Mouse (Mus musculus) midbrain, embryonic 11.5 days (tissue): ENCODE measurements around the gene Pth. TPM values are rescaled to one million over a fixed set of nuclear protein-coding genes. Genes with fewer than 3 reads are reported as not detected.

Experiments used
- ATAC-seq: fragments of 200-750 bp; cut with Nextera tagmentation; 2 replicates; pipeline ENCODE4 v1.8.0; 2017; ENCODE audit warnings: moderate TSS enrichment, moderate library complexity; ENCODE audit not compliant: low FRiP score
- DNase-seq: peaks from one replicate; pipeline ENCODE4 v3.0.0; 2015; ENCODE audit warnings: low spot score; ENCODE audit errors: missing footprints
- H3K27ac ChIP-seq: fragments of 300-500 bp; sonication (generic); 2 replicates; pipeline ENCODE4 v1.5.1; 2014; ENCODE audit warnings: low read depth, low read length
- H3K27me3 ChIP-seq: fragments of 300-500 bp; sonication (generic); 2 replicates; pipeline ENCODE4 v1.6.1; 2014; ENCODE audit warnings: mild to moderate bottlenecking, low read length, moderate library complexity, mixed read lengths; ENCODE audit not compliant: control insufficient read depth, insufficient read depth
- H3K36me3 ChIP-seq: fragments of 300-500 bp; sonication (generic); 2 replicates; pipeline ENCODE4 v1.6.1; 2014; ENCODE audit warnings: mild to moderate bottlenecking, low read length, moderate library complexity, mixed read lengths; ENCODE audit not compliant: control insufficient read depth, insufficient read depth
- H3K4me1 ChIP-seq: fragments of 300-500 bp; sonication (generic); 2 replicates; pipeline ENCODE4 v1.6.1; 2014; ENCODE audit warnings: low read length; ENCODE audit not compliant: control insufficient read depth, insufficient read depth
- H3K4me2 ChIP-seq: fragments of 300-500 bp; sonication (generic); 2 replicates; pipeline ENCODE4 v1.6.1; 2014; ENCODE audit warnings: mild to moderate bottlenecking, moderate library complexity
- H3K4me3 ChIP-seq: fragments of 300-500 bp; sonication (generic); 2 replicates; pipeline ENCODE4 v1.5.1; 2014; ENCODE audit warnings: low read depth, low read length
- H3K9ac ChIP-seq: fragments of 300-500 bp; sonication (generic); 2 replicates; pipeline ENCODE4 v1.6.1; 2014; ENCODE audit warnings: low read length
- H3K9me3 ChIP-seq: fragments of 300-500 bp; sonication (generic); 2 replicates; pipeline ENCODE4 v1.6.1; 2016; ENCODE audit warnings: low read length; ENCODE audit not compliant: control insufficient read depth
- WGBS: fragments of 180-500 bp; shearing (Covaris S2); extraction: QIAGEN DNeasy Blood & Tissue Kit; methylation state at CpG from one replicate; pipeline ENCODE4 v1.1.7; 2014; 5-methylcytosine and 5-hydroxymethylcytosine counted together
- polyA plus RNA-seq: library from polyadenylated mRNA; unstranded; fragments of >200 nt; fragmentation: Nextera tagmentation; extraction: Ambion mirVana; gene quantifications from 2 replicates; pipeline ENCODE4 v1.2.1, GENCODE M21; 2014

The Pth gene
- not detected in 2 replicates for polyA plus RNA-seq

DNA sequence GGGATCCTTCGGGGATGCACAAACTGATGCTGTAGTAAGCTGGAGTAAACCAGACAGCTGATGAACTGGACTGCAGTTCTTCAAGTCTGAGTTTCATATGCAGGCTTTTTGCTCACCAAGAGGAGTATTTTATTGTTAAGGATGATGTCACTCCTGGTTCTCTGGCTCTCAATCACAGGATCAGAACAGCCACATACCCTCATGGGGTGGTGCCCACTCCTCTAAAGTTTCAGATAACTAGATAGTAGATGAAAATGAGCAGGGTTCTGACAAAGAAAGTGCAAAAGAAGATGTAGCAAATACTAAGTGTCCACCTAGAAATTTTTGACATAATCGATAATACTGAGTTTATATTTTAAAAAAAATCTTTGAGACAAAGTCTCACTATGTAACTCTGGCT, at the start of gene Pth:
Gene Pth (minus strand): TSS at position 101 of the 400 bp plus-strand sequence.
- WGBS = 91% methylated on average over 2 of the region's 2 CpGs
- ATAC-seq = no peak
- no peaks in the 10 kb centered on the region for H3K4me1 ChIP-seq

DNA sequence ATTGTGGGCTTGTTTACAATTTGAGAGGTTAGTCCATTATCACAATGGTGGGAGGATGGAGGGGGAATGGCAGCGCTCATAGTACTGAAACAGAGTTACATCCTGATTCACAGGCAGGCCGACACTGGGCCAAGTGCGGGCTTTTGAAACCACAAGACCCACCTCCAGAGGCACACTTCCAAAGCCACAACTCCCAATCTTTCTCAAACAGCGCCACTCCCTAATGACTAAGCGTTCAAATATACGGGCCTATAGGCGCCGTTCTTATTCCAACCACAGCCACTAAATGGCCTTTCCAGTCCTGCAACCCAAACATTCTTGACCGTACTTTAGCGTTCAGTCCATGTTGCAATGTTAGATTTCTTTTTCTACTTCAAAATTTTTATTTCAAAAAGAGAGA, 47.9 kb upstream of the Pth start:
- Histone ChIP-seq H3K27ac (no peak overlapping the region), H3K4me2 (no peak overlapping the region), H3K4me3 (no peak overlapping the region), H3K4me1 (no peaks in the 10 kb centered on the region), H3K27me3 (no peaks in the 10 kb centered on the region), H3K9ac (no peak overlapping the region), H3K36me3 (no peaks in the 10 kb centered on the region), H3K9me3 (no peaks in the 10 kb centered on the region)
- WGBS = 88% methylated on average over 10 of the region's 10 CpGs
- no peak for DNase-seq
- ATAC-seq = no peak

More for the DNA sequence above, at the start of gene Pth:
- Histone ChIP-seq H3K27me3 (no peaks in the 10 kb centered on the region), H3K4me2 (no peak within 1 kb of the TSS), H3K9ac (no peak within 1 kb of the TSS), H3K36me3 (no peaks in the 10 kb centered on the region), H3K27ac (no peak within 1 kb of the TSS), H3K4me3 (no peak within 1 kb of the TSS), H3K9me3 (no peaks in the 10 kb centered on the region)
- no peak for DNase-seq

DNA sequence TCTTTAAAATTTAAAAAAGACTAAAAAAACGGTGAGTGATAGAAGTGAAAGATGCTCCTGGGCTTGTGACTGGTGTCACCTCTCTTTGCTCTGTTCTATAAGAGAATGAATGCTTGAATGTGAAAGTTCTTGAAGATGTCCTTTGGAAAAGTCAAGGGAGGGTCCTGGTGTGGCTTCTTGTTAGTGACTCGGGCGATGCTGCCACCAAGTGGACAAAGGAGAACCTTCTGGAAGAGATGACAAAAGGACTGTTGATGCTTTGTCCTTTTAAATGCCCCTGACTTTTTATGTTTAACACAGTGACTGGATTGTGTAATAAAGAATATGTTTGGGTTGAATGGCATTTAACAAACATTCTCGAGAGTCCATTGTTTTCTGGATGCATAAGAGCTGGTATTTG, 45.9 kb upstream of the Pth start:
- ATAC-seq = no peak
- Histone ChIP-seq H3K27me3 (no peaks in the 10 kb centered on the region), H3K4me1 (no peaks in the 10 kb centered on the region), H3K9me3 (no peaks in the 10 kb centered on the region), H3K36me3 (no peaks in the 10 kb centered on the region), H3K9ac (no peak overlapping the region), H3K27ac (no peak overlapping the region), H3K4me3 (no peak overlapping the region), H3K4me2 (no peak overlapping the region)
- WGBS = 24% methylated on average over 4 of the region's 4 CpGs
- DNase-seq = peak; percentile 82

DNA sequence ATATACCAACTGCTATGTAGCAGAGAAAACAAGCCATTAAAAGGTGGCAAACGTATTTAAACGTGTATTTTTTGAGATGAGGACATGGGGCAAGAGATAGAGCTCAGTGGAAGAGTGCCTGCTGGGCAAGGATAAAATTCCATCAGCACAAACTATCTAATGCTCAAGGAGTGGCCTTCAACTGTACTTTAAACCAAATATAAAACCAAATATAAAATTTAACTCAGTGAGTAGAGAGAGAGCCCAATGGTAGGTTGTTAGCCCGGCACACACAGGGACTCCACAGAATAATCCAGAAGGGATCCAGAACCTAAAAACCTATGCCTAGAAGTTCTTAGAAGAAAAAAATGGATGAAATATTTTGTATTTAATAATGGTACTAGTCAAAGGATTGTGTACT, 45.1 kb upstream of the Pth start:
- H3K27ac ChIP-seq = no peak overlapping the region
- no peaks in the 10 kb centered on the region for H3K4me1 ChIP-seq
- H3K4me2 ChIP-seq = no peak overlapping the region
- no peak for DNase-seq
- ATAC-seq = no peak
- no peaks in the 10 kb centered on the region for H3K27me3 ChIP-seq
- no peak overlapping the region for H3K4me3 ChIP-seq
- H3K9ac ChIP-seq = no peak overlapping the region
- 79% methylated on average over 3 of the region's 3 CpGs for WGBS
- H3K36me3 ChIP-seq = no peaks in the 10 kb centered on the region
- no peaks in the 10 kb centered on the region for H3K9me3 ChIP-seq

DNA sequence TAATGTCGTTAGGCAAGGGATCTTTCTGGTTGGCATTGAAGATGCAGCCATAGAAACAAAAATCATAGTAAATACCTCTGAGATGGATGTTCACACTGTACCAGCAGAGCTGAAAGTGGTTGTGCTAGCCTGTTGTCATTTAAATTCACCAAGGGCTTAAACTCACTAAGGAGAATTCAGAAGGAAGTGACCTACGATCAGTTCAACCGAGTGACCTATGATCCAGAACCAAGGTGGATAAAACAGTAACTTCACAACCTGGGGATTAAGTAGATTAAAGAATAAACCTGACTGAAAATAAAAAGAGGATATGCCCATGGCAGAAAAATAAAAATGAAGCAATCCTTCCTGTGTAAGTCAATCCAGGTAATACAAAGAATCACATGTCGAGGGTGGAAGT, 44.5 kb upstream of the Pth start:
- no peak overlapping the region for H3K4me2 ChIP-seq
- H3K9me3 ChIP-seq = no peaks in the 10 kb centered on the region
- no peaks in the 10 kb centered on the region for H3K27me3 ChIP-seq
- 85% methylated on average over 4 of the region's 4 CpGs for WGBS
- ATAC-seq (no peak), DNase-seq (no peak)
- H3K27ac ChIP-seq = no peak overlapping the region
- no peaks in the 10 kb centered on the region for H3K36me3 ChIP-seq
- H3K9ac ChIP-seq = no peak overlapping the region
- H3K4me1 ChIP-seq = no peaks in the 10 kb centered on the region
- H3K4me3 ChIP-seq = no peak overlapping the region

DNA sequence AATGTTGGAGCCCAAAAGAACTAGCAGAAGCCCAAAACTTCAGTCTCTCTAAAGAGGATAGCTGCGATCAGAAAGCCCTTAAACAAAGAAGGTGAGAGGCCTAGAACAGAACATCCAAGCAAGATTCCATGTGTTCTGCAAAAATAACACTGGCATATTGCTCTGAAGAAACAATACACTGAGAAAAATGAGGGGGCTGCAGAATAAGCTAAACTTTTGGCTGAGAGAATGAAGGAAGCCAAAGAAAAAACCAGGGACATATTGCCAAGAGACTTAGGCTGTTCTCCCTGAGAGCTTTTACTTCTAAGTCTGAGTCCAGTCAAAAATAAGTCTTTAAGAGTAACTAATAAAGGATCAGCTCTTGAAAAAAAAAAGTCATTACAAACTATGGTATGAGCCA, 32.4 kb upstream of the Pth start:
- ATAC-seq = no peak

DNA sequence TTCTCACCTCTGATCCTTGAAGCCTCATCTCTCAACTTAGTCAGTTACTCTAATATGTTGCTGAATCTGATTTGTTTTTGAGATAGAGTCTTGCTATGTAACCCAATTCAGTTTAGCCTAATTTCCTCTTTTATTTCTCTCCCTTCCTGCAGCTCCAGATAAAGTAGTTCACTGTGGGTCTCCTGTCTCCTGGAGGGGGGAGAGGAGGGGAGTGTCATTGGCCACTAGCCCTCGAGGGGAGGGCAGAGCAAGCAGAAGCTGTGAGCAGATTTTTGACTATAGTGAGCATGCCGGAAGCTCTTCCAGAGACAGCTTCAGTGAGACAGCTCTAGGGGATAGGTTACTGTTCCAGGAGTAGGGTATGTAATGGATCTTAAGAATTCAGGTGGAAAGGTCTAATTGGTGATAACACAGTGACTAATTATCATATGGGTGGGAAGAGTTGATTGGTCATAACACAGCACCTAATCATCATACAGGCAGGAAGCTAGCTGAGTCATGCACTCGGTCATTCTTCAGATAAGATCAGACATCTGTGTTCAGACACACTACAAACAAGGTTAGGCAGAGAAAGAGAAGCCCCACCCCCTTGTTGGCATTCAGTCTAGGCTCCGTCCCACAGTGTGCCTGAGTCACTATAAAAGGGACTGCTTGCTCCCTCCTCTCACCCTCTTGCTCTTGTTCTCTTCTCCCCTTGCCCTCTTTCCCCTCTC, 30.9 kb upstream of the Pth start:
- Histone ChIP-seq H3K9ac (no peak overlapping the region), H3K4me2 (no peak overlapping the region), H3K4me3 (no peak overlapping the region), H3K27me3 (no peaks in the 10 kb centered on the region), H3K9me3 (no peaks in the 10 kb centered on the region), H3K36me3 (no peaks in the 10 kb centered on the region), H3K4me1 (no peaks in the 10 kb centered on the region), H3K27ac (no peak overlapping the region)
- DNase-seq (no peak), ATAC-seq (no peak)
- WGBS = 49% methylated on average over 4 of the region's 4 CpGs

More for the DNA sequence above, 32.4 kb upstream of the Pth start:
- Histone ChIP-seq H3K9me3 (no peaks in the 10 kb centered on the region), H3K4me2 (no peak overlapping the region), H3K27ac (no peak overlapping the region), H3K4me3 (no peak overlapping the region), H3K36me3 (no peaks in the 10 kb centered on the region), H3K27me3 (no peaks in the 10 kb centered on the region), H3K4me1 (no peaks in the 10 kb centered on the region), H3K9ac (no peak overlapping the region)
- no peak for DNase-seq
- 81% methylated on average over 1 of the region's 1 CpGs for WGBS

DNA sequence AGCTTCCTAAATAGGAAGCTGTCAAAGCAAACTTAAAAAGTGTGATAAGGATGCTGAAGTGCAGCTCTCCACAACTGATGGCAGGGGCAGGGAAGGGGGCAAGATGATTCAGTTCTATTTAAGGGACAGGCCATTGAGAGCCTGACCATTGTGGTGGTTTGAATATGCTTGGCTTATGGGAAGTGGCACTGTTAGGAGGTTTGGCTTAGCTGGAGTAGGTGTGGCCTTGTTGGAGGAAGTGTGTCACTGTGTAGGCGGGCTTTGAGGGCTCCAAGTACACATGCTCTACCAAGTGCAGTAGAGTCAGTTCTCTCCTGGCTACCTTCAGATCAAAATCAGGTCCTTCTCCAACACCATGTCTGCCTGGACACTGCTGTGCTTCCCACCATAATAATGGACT, 28.2 kb upstream of the Pth start:
- Histone ChIP-seq H3K27me3 (no peaks in the 10 kb centered on the region), H3K4me3 (no peak overlapping the region), H3K9me3 (no peaks in the 10 kb centered on the region), H3K9ac (no peak overlapping the region), H3K4me1 (no peaks in the 10 kb centered on the region), H3K27ac (no peak overlapping the region), H3K36me3 (no peaks in the 10 kb centered on the region), H3K4me2 (no peak overlapping the region)
- DNase-seq (no peak), ATAC-seq (no peak)
- WGBS = 68% methylated on average over 1 of the region's 1 CpGs

DNA sequence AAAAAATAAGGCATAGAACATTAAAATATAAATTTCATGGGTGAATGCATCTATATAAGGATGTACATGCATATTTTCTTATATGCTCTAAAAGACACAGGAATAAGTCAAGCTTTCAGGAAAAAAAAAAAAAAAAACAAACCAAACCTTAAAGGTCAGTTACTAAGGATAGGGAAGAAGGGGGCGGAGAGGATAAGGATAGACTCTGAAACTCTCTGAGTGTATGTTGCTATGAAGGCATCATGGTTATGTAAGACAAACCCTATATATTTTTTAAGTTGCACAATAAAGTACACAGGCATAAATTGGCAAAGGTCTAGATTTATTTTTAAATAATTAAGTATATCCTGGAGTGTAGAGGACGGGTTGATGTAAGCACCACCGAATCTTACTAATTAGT, 26.9 kb upstream of the Pth start:
- Histone ChIP-seq H3K4me1 (no peaks in the 10 kb centered on the region), H3K4me3 (no peak overlapping the region), H3K27me3 (no peaks in the 10 kb centered on the region), H3K9ac (no peak overlapping the region), H3K36me3 (no peaks in the 10 kb centered on the region), H3K4me2 (no peak overlapping the region), H3K9me3 (no peaks in the 10 kb centered on the region), H3K27ac (no peak overlapping the region)
- DNase-seq = no peak
- no peak for ATAC-seq
- WGBS = 97% methylated on average over 3 of the region's 3 CpGs
